Mouse (Mus musculus) thymus, adult 18-20 months (tissue): ENCODE results near the gene Fstl4.

Experiments used
- DNase-seq, 2 experiments: peaks; one replicate each; pipeline ENCODE4 v3.0.0; 2022; ENCODE audit warnings: mixed read lengths in 2 of 2

Fstl4 gene

DNA sequence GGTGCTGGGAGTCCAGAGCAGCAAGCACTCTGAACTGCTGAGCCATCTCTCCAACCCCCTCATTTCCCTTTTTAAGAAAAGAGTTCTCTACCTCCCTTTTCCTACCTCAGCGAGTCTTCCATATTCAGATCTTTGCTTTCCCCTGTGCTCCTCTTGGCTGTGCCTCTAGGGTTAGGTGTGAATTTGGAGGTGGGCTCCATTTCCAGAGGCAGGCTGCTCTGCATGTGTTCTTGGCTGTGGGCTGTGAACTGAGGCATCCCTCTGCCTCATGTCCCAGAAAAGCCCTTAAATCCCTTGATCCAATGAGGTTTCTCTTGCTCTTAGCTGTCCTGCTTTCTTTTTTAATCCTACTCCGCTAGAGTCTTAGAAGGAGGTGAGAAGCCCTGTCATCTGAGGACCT lies 151.2 kb downstream of the Fstl4 start:
- DNase-seq, result no peak

DNA sequence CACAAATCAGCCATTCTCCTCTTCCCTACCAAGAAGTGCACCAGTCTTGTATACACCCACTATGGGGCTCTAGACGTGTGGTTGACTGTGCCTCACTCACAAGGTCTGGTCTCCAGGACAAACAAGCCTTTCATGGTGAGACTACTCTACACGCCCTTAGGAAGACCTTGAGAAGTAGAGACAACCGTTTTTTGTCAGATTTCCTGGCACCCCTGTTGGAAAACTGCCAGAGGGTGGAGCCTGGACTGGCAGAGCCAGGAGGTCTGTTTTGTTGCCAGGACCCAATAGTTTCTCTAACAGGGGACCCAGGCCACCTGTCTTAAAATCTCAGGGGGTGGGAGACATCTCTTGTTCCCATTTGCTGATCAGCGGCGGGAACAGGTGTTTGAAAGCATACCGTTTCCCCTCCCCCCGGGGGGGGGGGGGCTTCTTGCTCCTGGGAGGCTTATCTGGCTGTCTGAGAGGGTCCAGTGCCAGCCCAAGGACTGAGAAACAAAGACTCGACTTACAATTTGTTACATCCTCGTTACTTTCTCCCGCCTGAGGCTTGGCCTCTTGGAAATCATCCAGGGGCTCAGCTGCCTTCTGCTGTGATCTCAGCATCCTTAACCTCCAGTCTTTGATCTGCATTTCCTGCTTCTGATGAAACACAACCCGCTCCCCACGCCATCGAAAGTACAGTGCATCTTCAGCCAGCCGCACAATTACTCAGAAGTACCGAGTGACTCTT lies 155.0 kb downstream of the Fstl4 start:
- DNase-seq, result peak; percentile 3 to 23

DNA sequence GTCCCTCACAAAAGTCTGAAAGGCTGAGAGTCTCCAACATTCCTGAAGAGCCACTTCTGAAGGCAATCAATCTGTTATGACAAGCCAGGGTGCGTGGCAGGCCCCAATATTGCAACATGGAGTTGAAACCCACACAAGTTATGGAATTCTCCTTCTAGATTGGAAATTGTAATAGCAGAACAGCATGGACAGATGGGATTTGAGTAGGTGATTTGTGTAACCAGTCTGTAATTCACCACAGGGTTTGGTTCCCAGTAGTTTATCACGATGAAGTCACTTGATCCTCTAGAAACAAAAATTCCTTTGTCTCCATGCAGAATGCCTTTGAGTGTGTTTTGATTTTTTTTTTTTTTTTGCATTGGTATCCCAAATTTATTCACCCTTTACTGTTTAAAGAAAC lies 159.8 kb downstream of the Fstl4 start:
- DNase-seq, result no peak

DNA sequence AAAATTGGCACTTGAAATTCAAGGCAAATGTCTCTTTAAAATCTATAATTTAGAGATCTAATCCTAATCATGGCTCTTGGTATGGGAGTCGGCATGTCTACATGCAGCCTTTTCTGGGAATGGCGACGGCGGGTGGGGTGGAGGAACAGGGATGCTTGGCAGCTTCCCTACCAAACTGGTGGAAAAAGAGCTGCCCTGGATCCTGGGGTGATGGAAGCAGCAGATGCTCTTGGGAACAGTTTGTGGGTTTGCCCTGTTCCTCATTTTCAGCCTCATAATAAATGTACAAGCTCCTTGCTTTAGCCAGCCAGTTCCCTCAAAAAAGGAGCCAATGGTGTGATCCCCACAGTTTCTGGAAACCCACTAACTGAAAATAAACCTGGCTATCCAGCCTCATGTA lies 163.9 kb downstream of the Fstl4 start:
- DNase-seq, result no peak

DNA sequence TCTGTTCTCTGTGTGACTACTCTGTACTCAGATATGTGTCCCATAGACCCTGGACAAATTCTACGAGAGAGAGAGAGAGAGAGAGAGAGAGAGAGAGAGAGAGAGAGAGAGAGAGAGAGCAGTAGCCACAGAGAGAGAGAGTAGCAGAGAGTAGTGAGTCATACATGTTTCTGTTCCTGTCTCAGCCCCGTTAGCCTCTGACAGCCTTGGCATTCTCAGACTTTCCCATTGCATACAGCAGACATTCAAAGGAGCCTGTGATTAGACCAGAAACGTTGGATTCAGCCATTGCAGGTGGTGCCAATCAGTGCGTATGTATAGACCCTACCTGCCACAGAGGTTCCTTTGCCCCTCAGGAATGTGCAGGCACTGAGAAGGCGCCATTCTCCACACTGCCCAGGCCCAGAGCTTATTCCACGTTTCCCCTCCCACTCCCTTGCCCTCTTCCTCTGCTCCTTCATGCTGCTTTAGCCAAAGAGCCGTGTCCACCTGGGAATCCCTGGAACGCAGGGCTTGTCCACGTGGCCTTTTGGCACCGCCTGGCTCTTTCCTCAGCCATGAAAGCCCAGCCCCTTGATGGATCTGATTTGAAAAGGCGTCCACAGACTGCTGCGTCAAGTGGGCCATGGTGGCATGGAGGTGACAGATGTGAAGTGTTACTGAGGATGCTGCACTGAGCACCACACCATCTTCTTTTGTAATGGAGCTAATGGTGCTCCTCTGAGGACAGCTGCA lies 175.1 kb downstream of the Fstl4 start:
- DNase-seq, result no peak

DNA sequence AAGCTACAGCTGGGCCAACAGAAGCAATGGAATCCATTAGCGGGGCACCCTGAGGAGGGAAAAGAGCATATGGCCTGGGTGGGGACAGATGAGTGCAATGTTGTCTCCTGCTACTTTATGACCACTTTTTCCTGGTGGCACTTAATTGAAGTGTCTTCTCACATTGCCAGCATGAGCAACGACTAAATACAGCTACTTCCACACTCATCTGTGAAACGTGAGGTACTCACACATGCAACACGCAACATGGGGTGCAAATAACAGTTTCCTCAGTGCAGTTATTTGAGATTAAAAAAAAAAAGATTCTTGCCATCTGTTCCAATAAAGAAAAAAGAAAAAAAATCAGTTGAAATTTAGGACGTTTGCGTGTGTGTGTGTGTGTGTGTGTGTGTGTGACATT lies 178.5 kb downstream of the Fstl4 start:
- no peak for DNase-seq

DNA sequence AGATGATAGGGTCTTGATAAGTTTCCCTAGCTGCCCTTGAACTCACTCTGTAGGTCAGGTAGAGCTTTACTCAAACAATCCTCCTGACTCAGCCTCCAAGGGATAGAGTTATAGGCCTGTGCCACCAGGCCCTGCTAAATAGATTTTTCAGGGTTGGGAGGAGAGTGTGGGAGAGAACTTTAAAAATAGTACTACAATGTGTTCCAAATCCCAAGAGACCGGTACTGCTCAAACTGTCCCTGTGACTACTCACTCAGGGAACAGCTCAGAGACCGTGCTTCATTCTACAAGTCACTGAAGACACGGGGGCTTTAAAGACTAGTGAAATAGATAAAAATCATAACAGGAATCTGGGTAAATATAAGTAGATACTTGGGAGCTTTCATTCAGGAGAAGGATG lies 190.6 kb downstream of the Fstl4 start:
- DNase-seq, result no peak

DNA sequence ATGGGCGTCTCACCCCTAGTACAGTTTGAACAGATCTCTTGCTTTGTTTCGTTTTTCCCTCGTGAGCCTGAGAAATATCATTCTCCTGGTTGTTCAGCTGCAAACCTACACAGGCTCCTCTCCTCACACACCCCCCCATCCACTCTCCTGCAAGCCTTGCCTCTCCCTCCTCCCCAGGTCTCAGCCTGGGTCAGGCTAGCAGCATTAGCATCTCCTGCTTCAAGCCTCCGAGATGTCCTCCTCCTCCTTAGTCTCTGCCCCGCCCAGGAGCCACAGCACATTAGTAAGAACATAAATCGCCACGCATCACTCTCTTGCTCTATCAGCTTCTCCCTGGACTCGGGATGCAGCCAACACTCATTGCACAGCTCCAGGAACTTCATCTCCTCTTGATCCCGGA lies 204.4 kb downstream of the Fstl4 start:
- DNase-seq, result no peak

DNA sequence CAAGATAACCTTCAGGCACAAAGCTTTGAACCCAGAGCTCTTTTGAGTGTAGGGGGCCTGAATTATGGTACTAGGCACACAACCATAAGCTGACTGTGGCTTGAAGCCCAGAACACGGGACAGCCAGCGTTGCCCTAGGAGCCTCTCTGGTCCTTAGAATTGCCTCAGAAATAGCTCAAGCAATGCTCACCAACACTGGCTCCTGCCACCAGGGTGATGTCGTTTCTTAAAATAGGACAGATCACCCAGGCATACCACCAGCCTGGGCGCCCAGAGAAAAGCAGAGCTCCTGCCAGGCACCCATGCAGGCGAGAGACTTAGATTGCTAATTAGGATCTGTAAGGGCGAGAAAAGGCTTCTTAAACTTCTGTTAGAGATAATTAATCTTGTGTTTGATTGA lies 206.0 kb downstream of the Fstl4 start:
- no peak for DNase-seq

DNA sequence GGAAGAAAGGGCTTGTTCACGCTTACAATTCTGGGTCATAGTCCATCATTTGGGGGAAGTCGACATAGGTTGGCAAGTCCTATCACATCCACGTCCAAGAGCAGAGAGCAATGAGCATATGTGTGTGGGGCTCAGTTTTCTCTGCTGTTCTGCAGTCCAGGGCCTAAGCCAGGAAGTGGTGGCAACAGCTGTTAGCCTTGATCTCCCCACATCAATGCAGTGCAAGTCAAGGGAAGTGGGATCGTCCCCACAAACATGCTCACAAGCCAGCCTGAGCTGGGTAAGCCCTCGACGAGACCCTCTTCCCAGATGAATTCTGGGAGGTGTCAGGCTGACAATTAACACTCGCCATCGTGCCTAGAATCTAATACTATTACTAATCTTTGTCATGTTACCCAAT lies 222.6 kb downstream of the Fstl4 start:
- DNase-seq, result peak; percentile 24 to 49

DNA sequence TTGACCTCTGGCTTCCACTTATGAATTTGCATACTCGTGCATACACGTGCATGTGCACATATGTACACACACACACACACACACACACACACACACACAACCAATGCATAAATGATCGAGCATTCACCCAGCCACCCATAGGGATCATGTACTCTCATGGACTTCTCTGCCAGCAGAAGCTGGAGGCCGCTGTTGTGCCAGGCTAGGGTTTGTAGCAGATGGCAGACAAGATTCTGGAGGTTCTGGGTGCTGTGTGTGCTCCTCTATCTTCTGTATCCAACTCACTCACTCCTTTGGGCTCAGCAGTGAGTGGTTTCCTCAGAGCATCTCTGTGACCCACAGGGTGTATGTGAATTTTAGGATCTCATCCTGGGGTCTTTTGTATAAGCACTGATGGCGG lies 230.3 kb downstream of the Fstl4 start:
- DNase-seq, result no peak

DNA sequence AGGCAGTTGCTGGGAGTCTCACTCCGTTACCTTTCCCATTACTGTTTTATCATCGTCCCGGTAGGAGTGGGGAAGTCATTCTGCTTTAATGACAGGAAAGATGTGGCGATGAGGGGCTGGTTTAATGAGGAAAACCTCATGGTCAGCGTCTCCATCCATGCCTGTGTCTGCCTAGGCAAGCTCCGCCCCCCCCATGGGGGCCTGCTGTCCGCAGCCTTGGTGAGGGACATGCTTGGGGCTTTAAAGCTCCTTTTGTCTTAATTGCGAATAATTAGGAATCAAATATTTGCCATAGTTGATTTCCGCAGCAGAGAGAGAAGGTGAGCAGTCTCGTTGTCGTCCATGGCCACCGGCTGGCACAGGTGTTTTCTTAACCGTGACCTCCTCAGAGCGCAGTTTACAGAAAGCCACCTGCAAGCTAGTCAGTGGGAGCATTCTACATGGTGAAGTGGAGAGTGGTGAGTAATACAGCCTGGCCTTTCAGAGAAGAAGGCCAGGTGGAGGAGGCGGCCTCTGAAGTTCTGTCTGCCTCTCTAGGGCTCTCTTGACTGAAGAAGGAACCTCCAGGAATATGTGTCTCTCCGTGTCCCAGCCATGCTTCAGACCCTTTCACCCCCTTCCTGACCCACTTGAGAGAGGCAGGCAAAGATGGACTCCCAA lies 232.1 kb downstream of the Fstl4 start:
- DNase-seq, result no peak

DNA sequence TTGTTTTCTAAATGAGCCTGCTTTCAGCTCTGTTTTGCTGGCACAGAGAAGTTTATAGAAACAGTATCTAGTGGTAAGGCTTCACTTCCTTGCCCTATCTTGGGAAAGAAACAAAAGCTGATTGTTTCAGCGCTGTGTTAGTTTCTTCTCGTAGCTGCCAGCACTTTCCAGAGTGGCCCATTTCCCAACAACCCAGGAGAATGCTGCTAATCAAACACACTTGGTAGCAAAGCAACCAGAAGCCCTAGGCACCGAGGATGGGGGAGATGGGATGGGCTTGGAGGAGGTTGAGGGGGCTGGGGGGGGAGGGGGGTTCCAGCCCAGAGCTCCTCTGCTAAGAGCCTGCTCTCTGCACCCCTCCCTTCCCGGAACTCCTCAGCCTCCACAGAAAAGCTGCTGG lies 233.0 kb downstream of the Fstl4 start:
- no peak for DNase-seq

DNA sequence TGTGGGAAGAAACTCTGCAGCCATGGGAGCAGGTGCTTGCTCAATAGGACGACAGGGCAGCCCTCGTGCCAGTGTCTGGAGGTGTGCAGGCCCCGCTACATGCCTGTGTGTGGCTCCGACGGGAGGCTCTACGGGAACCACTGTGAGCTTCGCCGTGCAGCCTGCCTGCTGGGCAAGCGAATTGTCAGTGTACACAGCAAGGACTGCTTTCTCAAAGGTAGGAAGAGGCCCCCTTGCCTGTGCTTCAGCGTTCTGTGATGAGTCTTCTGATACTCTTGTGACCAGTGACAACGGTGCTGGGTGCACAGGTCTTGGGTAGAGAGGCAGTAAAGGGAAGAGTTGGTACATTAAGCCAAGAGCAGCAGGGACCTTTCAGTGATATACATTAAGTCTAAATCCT lies 235.8 kb downstream of the Fstl4 start:
- no peak for DNase-seq

DNA sequence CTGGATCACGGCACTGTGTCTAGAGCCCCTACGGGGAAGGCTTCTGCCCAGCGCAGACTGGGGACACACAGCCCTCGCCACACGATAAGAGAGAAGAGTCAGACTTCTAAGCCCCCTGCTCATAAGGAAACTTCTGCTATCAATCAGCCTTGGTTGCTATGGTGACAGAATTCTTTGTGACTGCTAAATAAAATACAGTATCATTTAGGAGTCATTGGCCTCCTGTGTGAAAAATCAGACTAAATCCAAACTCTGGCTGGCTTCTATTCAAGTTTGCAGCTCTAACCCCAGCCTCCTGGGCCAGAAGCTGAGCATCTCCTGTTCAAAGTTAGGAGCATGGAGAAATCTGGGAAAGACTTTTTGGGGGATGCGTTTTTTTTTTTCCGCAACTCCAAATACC lies 238.9 kb downstream of the Fstl4 start:
- DNase-seq, result no peak

DNA sequence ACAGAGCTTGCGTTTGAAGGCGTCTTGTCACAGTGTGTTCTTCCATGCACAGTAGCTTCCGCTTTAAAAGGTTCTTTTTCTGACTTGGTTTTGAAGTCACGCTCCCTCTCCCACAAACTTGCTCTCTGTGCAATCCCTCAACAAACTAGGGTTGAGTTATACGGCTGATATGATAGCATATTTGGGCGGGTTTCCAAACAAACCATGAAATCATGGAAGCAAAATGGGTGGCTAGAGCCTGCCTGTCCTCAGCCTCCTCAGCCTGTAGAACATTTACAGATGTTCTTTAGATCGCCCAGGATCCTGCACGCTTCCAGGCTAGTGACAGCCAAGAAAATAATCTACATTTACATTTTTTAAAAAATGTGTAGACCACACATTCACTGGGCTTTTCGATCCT lies 239.4 kb downstream of the Fstl4 start:
- DNase-seq, result no peak

DNA sequence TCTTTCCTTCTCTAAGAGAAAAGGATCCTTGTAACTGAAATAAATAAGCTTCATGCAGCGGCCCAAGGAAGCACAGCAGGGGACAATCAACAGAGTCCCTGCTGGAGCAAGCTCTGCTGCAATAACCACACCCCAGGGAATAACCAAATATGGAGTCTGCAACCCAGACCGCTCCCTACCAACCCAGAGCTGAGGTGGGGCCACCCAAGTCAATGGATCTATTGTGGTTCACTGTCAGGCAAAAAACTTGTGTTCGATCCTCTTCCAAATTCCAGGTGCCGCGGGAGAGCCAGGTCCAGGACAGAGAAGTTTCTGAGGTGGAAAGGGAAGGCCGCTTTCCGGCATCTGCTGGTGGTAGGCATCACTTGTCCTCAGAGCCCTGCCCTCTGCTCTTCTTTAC lies 245.2 kb downstream of the Fstl4 start:
- no peak for DNase-seq

DNA sequence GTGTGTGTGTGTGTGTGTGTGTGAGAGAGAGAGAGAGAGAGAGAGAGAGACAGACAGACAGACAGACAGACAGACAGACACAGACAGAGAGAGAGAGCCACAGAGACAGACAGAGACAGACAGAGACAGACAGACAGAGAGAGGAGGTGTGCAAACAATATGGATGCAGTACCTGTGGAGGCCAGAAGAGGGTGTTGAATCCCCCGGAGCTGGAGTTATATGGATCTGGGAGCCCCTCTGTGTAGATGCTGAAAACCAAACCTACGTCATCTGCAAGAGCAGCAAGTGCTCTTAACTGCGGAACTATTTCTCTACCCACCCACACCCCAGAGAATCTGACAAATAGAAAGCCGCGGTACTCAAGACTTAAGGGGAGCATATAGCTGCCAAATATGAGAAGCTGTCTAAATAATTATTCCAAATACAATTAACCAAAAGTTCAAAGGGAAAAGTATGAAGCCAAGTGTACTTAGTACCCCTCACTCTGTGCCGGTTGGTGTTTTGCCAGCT lies 247.6 kb downstream of the Fstl4 start:
- no peak for DNase-seq

DNA sequence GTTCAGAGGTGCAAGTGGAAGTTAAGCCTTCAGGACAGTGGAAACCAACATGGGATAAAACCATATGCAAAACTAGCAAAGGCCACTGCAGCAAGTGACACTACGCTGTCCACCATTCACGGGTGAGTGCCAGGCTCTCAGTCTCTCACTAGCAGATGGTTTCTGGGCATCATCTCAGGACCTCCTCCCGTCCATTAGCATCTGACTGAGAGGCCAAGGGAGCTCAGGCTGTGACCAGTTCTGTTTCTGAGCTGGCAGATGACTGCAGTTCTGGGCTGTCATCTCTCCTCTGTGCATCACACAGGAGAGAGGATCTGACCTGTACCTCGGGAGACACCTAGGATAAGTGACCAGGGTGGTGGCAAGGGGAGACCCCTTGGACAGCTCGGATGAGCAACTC lies 249.5 kb downstream of the Fstl4 start:
- DNase-seq, result no peak

DNA sequence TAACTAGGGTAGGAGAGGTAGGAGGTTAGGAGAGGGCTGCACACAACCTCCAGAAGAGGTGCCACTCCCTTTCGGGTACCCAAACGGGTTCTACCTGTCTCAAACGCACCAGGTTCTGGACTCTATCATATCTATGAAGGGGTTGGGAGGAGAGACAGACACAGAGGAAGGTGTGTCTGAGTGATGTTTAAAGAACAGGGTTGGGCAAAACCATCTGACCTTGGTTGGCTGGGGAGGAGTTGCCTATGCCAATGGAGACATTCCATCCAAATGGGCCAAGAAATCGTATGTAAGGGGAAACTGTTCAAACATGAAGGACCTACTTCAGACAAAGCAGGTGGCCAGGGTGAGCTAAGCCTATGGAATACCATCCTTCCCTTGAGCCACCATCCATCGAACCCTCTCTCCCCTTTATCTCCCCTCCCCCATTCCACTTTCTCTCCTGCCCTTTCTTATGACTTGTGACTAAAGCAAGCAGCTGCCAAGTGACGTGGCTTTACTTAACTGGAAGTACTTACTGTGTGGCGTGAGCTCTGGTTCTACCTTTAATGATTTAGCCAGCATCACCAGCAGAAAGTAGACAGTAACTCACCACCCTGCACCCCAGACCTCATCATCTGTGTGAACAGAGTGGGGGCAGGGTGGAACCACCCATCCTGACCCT lies 252.1 kb downstream of the Fstl4 start:
- no peak for DNase-seq

DNA sequence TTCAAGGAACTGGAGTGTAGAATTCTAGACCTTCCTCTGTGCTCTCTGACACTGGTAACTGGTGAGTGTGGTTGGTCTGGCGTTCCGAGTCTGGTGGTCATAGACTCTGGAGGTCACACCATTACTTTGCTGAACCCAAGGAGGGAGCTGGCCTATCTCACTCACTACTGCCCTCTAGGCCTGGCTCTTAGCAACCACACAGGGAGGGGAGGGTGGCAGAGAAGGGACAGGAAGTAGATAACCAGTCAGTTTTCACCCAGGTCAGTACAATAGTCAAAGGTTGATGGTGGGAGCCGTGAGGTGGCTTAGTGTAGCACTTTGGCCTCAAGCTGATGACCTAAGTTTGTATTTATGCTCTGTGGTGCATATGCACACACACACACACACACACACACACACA lies 255.1 kb downstream of the Fstl4 start:
- no peak for DNase-seq

DNA sequence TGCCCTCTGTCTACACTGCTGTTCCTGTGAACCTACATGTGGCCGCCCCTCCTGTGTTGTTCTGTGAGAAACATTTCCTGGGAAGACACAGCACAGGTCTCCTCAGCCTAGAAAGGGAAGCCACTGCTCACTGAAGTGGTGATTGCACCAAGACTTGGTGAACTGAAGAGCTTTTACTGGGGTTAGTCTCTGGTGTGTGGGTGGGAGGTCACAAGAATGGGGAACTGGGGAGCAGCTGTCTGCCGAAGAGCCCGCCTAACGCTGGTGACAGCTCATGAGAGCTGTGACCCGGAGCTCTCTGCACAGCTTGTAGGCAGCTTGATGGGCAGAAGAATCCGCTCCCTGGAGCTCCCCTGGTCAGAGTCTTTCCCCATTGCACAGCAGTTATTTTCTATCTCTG lies 260.0 kb downstream of the Fstl4 start:
- DNase-seq, result no peak

DNA sequence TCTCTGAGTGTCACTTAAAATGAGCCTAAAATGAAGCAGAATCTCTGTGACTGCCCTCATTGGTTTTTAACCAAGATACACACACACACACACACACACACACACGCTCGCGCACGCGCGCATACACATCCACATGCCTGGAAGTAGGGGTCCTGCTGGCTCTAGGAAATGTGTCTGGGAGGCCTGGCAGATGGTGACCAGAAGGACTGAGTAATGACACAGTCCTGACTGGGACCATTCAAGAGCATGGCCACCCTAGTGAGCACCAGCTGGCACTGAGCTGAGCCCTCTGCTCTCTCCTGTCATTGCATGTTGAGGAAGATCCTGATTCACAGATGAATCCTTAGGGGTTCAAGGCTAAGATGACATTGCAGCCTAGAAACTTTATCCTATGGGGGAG lies 261.3 kb downstream of the Fstl4 start:
- DNase-seq, result no peak
